Mouse (Mus musculus): ENCODE data around the gene Mrpl53.

Gene Mrpl53

DNA sequence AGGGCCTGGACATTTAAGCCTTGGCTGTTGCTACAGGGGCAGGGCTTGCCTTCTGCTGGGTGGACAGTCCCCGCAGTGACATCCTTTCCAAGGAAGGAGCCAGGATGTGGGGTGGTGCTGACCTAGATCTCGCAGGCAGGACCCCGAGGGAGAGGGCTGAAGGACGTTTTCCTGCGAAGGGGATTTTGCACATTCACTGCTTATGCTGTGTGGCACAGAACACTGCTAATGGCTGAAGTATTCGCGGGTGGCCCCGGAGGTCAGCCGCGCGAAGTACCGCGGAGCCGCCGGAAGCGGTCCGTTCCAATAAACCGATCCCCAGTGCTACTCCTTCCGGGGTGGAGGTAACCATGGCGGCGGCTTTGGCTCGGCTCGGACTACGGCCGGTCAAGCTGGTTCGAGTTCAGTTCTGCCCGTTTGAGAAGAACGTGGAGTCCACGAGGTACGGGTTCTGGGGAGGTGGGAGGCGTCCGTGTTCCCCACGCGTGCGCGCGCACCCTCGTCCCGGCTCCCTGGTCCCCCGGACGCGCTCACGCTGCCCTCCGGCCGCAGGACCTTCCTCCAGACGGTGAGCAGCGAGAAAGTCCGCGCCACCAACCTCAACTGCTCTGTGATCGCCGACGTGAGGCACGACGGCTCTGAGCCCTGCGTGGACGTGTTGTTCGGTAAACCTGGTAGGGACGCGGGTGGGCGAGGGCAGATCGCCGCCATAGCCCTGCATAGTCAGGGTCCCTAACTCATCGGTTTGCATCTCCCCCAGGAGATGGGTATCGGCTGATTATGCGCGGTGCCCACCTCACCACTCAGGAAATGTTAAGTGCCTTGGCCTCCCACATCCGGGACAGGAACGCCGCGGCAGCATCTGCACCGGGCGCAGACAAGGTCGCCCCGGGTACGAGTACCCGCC lies at the start of gene Mrpl53:
Gene Mrpl53 (plus strand): TSS at position 279 of the 907 bp plus-strand sequence.
- DNase-seq: peak; percentile 82

DNA sequence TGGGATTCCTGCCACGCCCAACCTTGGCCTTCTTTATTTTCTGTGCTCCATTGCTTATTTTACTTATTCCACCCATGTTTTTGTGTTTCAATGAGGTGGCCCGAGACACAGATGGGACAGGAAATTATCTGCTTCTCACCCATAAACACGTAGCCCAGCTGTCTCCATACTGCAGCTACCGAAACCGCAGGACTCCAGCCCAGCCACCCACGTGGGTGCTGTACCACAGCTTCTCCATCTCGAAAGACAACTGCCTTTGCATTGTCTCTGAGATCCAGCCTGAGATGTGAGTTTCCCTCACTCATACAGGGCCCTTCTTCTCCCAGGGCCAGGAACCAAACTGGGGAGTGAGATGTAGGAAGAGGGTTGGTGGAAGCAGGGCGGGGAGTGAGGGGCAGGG lies 42.8 kb upstream of the Mrpl53 start:
- no peak for DNase-seq

GRCm38 (mm10) chr6:83066441-83066840 lies 42.4 kb upstream of the Mrpl53 start:
- DNase-seq: no peak

DNA sequence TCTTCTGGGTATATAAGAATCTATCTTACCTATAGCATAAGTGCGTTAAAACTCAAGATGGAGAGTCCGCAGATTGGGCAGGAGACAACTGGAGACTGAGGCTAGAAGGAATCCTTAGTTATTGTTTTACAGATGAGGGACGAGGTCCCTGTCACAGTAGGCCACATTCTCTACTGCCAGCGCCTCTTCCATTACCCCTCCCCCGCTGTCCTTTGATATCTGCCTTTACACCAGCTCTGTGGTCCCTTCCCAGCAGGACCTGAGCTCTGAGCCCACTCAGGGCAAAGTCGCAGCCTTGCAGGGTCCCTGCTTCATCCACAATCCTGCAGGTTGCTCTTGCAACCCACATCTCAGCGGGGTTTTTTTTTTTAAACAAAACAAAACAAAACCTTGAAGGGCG lies 40.6 kb upstream of the Mrpl53 start:
- no peak for DNase-seq

DNA sequence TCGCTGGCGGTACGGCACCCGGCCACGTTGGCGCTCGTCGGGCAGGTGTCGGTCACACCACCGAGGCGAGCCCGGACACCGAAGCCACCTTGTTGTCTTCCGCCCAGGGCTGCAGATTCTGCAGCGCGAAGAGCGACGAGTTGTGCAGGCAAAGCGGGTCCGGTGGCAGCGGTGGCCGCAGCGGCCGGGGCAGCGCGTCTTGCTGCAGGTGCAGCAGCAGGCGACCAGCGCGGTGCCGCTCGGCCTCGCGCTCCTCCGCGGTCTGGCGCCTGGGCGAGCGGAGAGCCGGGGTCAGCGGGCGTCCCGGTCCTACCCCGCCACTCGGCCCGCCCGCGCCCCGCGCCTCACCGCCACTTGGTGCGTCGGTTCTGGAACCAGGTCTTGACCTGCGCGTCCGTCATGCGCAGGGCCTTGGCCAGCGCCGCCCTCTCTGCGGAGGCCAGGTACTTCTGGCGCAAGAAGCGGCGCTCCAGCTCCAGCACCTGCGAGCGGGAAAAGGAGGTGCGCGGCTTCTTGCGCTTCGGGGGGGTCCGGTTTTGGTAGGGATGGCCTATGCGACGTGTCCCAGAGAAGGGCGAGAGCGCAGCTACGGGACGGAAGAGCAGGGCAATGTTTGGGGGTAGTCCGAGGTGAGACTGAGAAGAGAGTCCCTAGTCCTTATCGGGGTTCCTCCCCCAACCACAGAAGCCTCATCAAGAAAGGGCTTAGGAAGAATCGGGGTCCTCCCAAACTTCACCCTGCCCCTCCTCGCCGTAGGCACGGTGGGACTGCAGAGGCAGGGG lies 39.9 kb upstream of the Mrpl53 start:
- no peak for DNase-seq

DNA sequence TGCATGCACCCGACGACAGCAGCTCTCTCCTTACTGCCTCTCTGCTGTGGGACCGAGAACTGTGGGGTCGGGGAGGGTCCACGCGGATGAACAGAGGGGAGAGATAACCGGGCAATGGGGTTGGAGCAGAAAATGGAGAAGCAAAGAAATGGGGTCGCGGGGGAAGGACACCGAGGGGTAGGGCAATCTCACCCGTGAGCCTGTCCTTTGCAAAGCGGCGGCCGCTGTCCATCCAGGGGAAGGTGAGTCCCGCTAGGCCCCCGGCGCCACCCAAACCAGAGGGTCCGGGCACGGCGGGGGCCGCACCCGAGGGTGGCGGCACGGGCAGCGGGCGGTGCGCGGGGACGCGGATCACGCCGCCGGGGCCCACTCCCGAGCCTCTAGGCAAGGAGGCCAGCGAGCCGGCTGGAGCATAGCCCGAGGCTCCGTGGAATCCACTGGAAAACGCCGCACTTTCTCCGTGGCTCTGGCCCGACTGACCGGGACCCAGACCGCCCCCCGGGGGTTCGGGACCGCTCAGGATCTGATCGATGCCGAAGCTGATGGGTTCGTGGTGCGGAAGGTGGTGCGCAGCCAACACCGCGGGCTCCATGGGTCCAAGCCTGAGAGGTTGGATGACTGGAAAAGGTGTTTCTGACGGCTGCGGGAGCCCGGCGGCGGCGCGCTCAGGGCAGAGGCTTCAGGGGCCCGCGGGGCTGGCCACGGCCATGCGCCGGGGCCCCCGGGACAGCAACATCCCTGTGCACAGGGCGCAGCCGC lies 39.2 kb upstream of the Mrpl53 start:
- DNase-seq: no peak

DNA sequence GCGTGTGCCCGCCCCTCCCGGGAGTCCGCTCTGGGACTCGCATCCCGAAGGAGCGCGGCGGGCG lies 38.8 kb upstream of the Mrpl53 start, which contains the start of gene Tlx2:
Gene Tlx2 (minus strand): TSS at position 47 of the 64 bp plus-strand sequence.
- no peak for DNase-seq

GRCm38 (mm10) chr6:83070311-83071219 lies 38.3 kb upstream of the Mrpl53 start:
- no peak for DNase-seq

GRCm38 (mm10) chr6:83071220-83071619 lies 37.6 kb upstream of the Mrpl53 start:
- no peak for DNase-seq

- DNase-seq: no peak
Measured at GRCm38 (mm10) chr6:83074979-83075378, 33.9 kb upstream of the Mrpl53 start.

GRCm38 (mm10) chr6:83077630-83078323 lies 31.1 kb upstream of the Mrpl53 start, which contains the start of gene Pcgf1:
Pcgf1 (plus strand) TSS chr6:83077869.
- no peak for DNase-seq

DNA sequence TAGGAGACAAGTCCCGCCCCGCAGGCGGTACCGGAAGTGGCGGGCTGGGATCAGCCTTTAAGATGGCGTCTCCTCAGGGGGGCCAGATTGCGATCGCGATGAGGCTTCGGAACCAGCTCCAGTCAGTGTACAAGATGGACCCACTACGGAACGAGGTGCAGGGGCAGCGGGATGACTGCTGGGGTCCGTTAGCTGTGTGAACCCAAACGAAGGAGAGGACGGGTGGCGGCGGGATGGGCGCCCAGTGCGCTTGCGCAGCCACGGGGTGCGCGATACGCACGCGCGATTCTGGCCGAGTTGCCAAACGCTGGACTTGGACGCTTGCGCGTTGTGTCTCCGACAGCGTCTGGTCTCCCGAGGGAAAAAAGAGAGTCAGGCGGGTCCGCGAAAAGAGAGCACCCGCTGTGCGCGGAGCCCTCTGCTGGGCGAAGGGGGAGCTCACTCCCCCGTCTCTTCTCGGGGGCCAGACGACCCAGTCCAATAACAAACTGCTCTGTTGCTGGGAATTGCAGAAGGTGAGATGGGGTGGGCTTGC lies 30.4 kb upstream of the Mrpl53 start:
- DNase-seq: peak; percentile 100

DNA sequence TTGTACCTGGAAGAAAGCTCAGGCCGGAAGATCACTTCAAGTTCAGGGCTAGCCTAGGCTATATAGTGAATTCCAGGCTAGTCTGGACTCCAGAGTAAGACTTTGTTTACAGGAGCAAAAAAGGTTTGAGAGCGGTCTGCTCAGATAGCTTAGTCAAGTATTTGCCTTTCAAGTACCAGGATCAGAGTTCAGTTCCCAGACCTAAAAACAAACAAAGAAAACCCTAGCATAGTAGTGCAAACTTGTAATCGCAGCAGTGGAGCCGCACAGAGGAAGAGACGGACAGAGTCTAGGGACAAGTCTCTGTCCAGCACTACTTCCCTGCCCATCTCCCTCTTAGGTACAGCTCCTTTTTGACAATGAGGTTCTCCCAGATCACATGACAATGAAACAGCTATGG lies 28.6 kb upstream of the Mrpl53 start:
- no peak for DNase-seq

GRCm38 (mm10) chr6:83083497-83083896 lies 25.3 kb upstream of the Mrpl53 start:
- DNase-seq: no peak

DNA sequence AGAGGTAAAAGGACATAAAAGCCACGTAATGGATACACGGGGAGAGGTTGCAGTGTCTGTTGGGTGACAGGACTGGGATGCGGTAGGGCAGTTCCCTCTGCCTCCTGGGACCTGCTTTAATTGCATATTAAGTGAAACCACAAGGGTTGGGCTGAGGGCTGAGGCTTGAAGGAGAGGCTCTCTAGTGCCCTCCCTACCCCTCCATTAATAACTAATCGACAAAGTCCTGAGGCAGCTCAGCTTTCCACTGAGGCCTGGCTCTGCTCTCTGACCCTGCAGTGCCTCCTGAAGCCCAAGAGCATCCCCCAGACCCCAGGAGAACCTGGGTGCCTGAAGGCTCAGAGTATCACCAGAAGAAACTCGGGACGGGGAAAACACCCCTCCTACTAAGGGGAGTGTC lies 24.4 kb upstream of the Mrpl53 start:
- DNase-seq: no peak

DNA sequence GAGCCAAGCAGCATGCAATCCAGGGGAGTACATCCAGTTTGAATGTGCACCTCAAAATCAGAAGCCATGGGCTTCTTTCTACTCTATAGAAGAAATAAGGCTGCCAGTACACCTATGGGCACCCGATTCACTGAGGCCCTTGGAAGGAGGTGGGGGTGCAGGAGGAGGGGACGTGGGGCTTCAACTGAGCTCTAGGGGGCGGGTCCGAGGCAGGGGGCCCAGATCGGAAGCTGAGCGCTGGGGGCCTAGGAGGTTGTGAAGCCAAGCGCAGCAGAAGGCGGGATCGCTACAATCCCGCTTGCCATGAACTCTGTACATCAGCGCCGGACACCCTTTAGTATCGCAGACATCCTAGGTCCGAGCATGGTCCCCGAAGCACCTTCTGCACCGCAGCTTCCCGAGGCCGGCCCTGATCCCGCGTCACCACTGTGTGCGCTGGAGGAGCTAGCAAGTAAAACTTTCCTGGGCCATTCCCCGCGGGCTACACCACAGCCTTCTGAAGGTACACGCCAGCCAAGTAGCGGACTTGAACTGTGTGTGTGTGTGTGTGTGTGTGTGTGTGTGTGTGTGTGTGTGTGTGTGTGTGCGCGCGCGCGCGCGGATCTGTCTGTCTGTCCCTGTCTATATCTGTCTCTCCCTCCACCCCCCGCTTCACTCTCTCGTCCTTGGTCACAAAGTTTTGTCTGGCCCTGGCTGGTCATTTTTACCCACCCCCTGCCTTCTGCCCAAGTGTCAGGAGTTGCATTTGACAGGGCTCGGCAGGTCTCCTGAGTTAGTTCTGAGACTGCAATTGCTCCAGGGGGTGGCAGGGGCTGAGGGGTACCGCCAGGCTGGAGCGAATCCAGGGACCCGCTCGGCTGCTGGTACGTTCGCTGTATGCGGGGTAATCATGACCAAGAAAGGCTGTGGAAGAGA lies 22.5 kb upstream of the Mrpl53 start, which contains the start of gene Lbx2:
Gene Lbx2 (plus strand): TSS at position 247 of the 915 bp plus-strand sequence.
- no peak for DNase-seq

- no peak for DNase-seq
Measured at GRCm38 (mm10) chr6:83087205-83087925, 21.5 kb upstream of the Mrpl53 start.

GRCm38 (mm10) chr6:83087926-83088260 lies 20.9 kb upstream of the Mrpl53 start:
- no peak for DNase-seq

GRCm38 (mm10) chr6:83092416-83093127 lies 16.3 kb upstream of the Mrpl53 start:
- no peak for DNase-seq

Measured in right cerebral cortex, postnatal 4 days (tissue).